10 mouse cellular contexts compared by ENCODE assay signal in genomic region chr13:49504510-49504909, GRCm38 (mm10). TPM values are rescaled to one million over a fixed set of nuclear protein-coding genes. Genes with fewer than 3 reads are reported as not detected.
DNase-seq lines count a peak whose midpoint lies in the region; ATAC-seq and TF ChIP-seq lines count a peak whose summit lies in the region.
"Had no signal": no experiment of that assay in that cellular context is flagged by ENCODE, and none has a peak within 500 bp of the region (broad histone marks: within the 10 kb centered on the region; RNA-seq: fewer than 3 reads in every experiment).

Gene Ecm2 (plus strand): TSS chr13:49504810.

- H3K9ac ChIP-seq in intestine, embryonic 14.5 days (ENCODE audit: low read length) = no peak within 1 kb of the TSS
- H3K9ac ChIP-seq in intestine, embryonic 15.5 days = no peak within 1 kb of the TSS
- H3K9ac ChIP-seq in midbrain, embryonic 14.5 days (replicated peaks; ENCODE audit: low read length) = no peak within 1 kb of the TSS
- H3K9ac ChIP-seq in midbrain, postnatal 0 days (replicated peaks; ENCODE audit: low read length, poor library complexity, severe bottlenecking) = no peak within 1 kb of the TSS
- H3K9ac ChIP-seq in stomach, postnatal 0 days (ENCODE audit: low read length) = no peak within 1 kb of the TSS
- H3K9ac ChIP-seq: stomach, embryonic 15.5 days had no signal

- DNase-seq in adrenal gland, postnatal 10 days = no peak
- no peak for DNase-seq in adrenal gland, adult 18-20 months (ENCODE audit: low spot score in 2 of 2)
- no peak for DNase-seq in intestine, embryonic 14.5 days (ENCODE audit: low spot score)
- DNase-seq in midbrain, embryonic 14.5 days = peak; percentile 8
- DNase-seq in midbrain, postnatal 0 days (ENCODE audit: low spot score) = no peak
- no peak for DNase-seq in stomach, postnatal 0 days (ENCODE audit: low spot score)
- DNase-seq in right cerebral cortex, postnatal 25 days = no peak
- DNase-seq: cerebellum, postnatal 36 days had no signal

- 0 out of 2 replicates have a peak, but pooled peaks cover 4% of the 10 kb centered on the region for H3K4me1 ChIP-seq in intestine, embryonic 14.5 days (replicated peaks; ENCODE audit: control insufficient read depth, insufficient read depth, low read length)
- H3K4me1 ChIP-seq in intestine, embryonic 15.5 days (replicated peaks) = no peaks in the 10 kb centered on the region
- H3K4me1 ChIP-seq in midbrain, embryonic 14.5 days (ENCODE audit: control insufficient read depth, insufficient read depth, low read length) = no peaks in the 10 kb centered on the region
- no peaks in the 10 kb centered on the region for H3K4me1 ChIP-seq in midbrain, postnatal 0 days (ENCODE audit: insufficient read depth, low read length)
- H3K4me1 ChIP-seq in stomach, postnatal 0 days (replicated peaks; ENCODE audit: control insufficient read depth, insufficient read depth) = no peaks in the 10 kb centered on the region

- no peak for TF ChIP-seq EP300 in stomach, postnatal 0 days (optimal IDR thresholded peaks at IDR 0.05)

- WGBS in intestine, embryonic 14.5 days = 59% methylated on average over 4 of the region's 4 CpGs
- WGBS in intestine, embryonic 15.5 days = 54% methylated on average over 4 of the region's 4 CpGs
- 20% methylated on average over 4 of the region's 4 CpGs for WGBS in midbrain, embryonic 14.5 days
- 14% methylated on average over 4 of the region's 4 CpGs for WGBS in midbrain, postnatal 0 days
- 57% methylated on average over 4 of the region's 4 CpGs for WGBS in stomach, postnatal 0 days

- ATAC-seq in intestine, embryonic 14.5 days (replicated peaks; ENCODE audit: low FRiP score, low TSS enrichment, low read depth) = no peak
- ATAC-seq in intestine, embryonic 15.5 days = no peak
- ATAC-seq in midbrain, embryonic 14.5 days (ENCODE audit: low FRiP score, low TSS enrichment) = no peak
- ATAC-seq in midbrain, postnatal 0 days (ENCODE audit: low FRiP score) = no peak
- ATAC-seq in stomach, postnatal 0 days (ENCODE audit: low FRiP score, low TSS enrichment) = no peak

- H3K4me2 ChIP-seq in intestine, embryonic 14.5 days (ENCODE audit: low read length) = peak within 1 kb of the TSS; percentile 36
- H3K4me2 ChIP-seq in intestine, embryonic 15.5 days (replicated peaks) = no peak within 1 kb of the TSS
- H3K4me2 ChIP-seq in midbrain, embryonic 14.5 days (ENCODE audit: low read length) = no peak within 1 kb of the TSS
- H3K4me2 ChIP-seq in midbrain, postnatal 0 days (ENCODE audit: low read depth, low read length, poor library complexity, severe bottlenecking) = no peak within 1 kb of the TSS
- 0 out of 2 replicates have a peak within 1 kb of the TSS, but pooled peaks have one; percentile 6 for H3K4me2 ChIP-seq in stomach, postnatal 0 days (replicated peaks; ENCODE audit: low read depth)
- H3K4me2 ChIP-seq: stomach, embryonic 15.5 days had no signal

- H3K4me3 ChIP-seq in intestine, embryonic 14.5 days (ENCODE audit: low read depth, low read length) = peak within 1 kb of the TSS; percentile 10; the same call in 1 of the 2 replicates
- no peak within 1 kb of the TSS for H3K4me3 ChIP-seq in intestine, embryonic 15.5 days (replicated peaks)
- no peak within 1 kb of the TSS for H3K4me3 ChIP-seq in midbrain, embryonic 14.5 days (replicated peaks; ENCODE audit: low read depth, low read length)
- H3K4me3 ChIP-seq in midbrain, postnatal 0 days (ENCODE audit: low read depth, low read length) = no peak within 1 kb of the TSS
- 0 out of 2 replicates have a peak within 1 kb of the TSS, but pooled peaks have one; percentile 4 for H3K4me3 ChIP-seq in stomach, postnatal 0 days (ENCODE audit: low read depth, low read length)
- H3K4me3 ChIP-seq: stomach, embryonic 15.5 days had no signal

- no peak within 1 kb of the TSS for H3K27ac ChIP-seq in intestine, embryonic 14.5 days (ENCODE audit: low read depth)
- H3K27ac ChIP-seq in intestine, embryonic 15.5 days = no peak within 1 kb of the TSS
- H3K27ac ChIP-seq in midbrain, embryonic 14.5 days (replicated peaks; ENCODE audit: low read depth, low read length) = no peak within 1 kb of the TSS
- no peak within 1 kb of the TSS for H3K27ac ChIP-seq in midbrain, postnatal 0 days (ENCODE audit: low read depth, low read length)
- no peak within 1 kb of the TSS for H3K27ac ChIP-seq in stomach, postnatal 0 days (replicated peaks)
- H3K27ac ChIP-seq: stomach, embryonic 15.5 days had no signal

- no peaks in the 10 kb centered on the region for H3K27me3 ChIP-seq in intestine, embryonic 14.5 days (replicated peaks; ENCODE audit: control insufficient read depth, insufficient read depth, low read length)
- no peaks in the 10 kb centered on the region for H3K27me3 ChIP-seq in intestine, embryonic 15.5 days (replicated peaks)
- H3K27me3 ChIP-seq in midbrain, embryonic 14.5 days (ENCODE audit: control insufficient read depth, insufficient read depth, low read length) = no peaks in the 10 kb centered on the region
- H3K27me3 ChIP-seq in midbrain, postnatal 0 days (ENCODE audit: insufficient read depth, low read length) = no peaks in the 10 kb centered on the region
- H3K27me3 ChIP-seq in stomach, postnatal 0 days (ENCODE audit: control insufficient read depth, insufficient read depth, low read length) = no peaks in the 10 kb centered on the region
- H3K27me3 ChIP-seq: stomach, embryonic 15.5 days had no signal

- H3K36me3 ChIP-seq in intestine, embryonic 14.5 days (ENCODE audit: control insufficient read depth, insufficient read depth, low read length) = no peaks in the 10 kb centered on the region
- no peaks in the 10 kb centered on the region for H3K36me3 ChIP-seq in intestine, embryonic 15.5 days
- no peaks in the 10 kb centered on the region for H3K36me3 ChIP-seq in midbrain, embryonic 14.5 days (ENCODE audit: control insufficient read depth, insufficient read depth, low read length)
- H3K36me3 ChIP-seq in midbrain, postnatal 0 days (ENCODE audit: insufficient read depth, low read length) = no peaks in the 10 kb centered on the region
- H3K36me3 ChIP-seq in stomach, postnatal 0 days (ENCODE audit: control insufficient read depth, insufficient read depth, low read length) = no peaks in the 10 kb centered on the region
- H3K36me3 ChIP-seq: stomach, embryonic 15.5 days had no signal

- no peak for TF ChIP-seq CTCF in midbrain, postnatal 0 days (IDR thresholded peaks at IDR 0.05)
- no peak for TF ChIP-seq CTCF in stomach, postnatal 0 days (IDR thresholded peaks at IDR 0.05; ENCODE audit: low read depth)

- H3K9me3 ChIP-seq in intestine, embryonic 14.5 days (ENCODE audit: control insufficient read depth, low read length) = no peaks in the 10 kb centered on the region
- no peaks in the 10 kb centered on the region for H3K9me3 ChIP-seq in intestine, embryonic 15.5 days
- H3K9me3 ChIP-seq in midbrain, embryonic 14.5 days (ENCODE audit: control insufficient read depth, low read length) = no peaks in the 10 kb centered on the region
- no peaks in the 10 kb centered on the region for H3K9me3 ChIP-seq in midbrain, postnatal 0 days (ENCODE audit: low read length)
- no peaks in the 10 kb centered on the region for H3K9me3 ChIP-seq in stomach, postnatal 0 days (ENCODE audit: control insufficient read depth, low read length)
- H3K9me3 ChIP-seq: stomach, embryonic 15.5 days had no signal

RNA-seq across cellular contexts. Expression of gene Ecm2, which starts in this region (rescaled TPM):
- 10 to 100 TPM; 10.0 to 10.9 TPM for total RNA-seq in adrenal gland, postnatal 10 days (2021)
- total RNA-seq in adrenal gland, adult 18-20 months (2021) = 1 to 10 TPM; 6.2 to 8.9 TPM
- 0.38 and 0.95 TPM in 2 replicates for polyA plus RNA-seq in intestine, embryonic 14.5 days (2014; fragmentation: Nextera tagmentation; extraction: Ambion mirVana)
- polyA plus RNA-seq in intestine, embryonic 15.5 days (2015; fragmentation: Nextera tagmentation; extraction: Ambion mirVana) = 0.84 and 0.92 TPM in 2 replicates
- polyA plus RNA-seq in midbrain, embryonic 14.5 days (2014; fragmentation: Nextera tagmentation; extraction: Ambion mirVana) = 0.97 and 1.2 TPM in 2 replicates
- total RNA-seq in midbrain, postnatal 0 days (2014; rRNA removed) = 2.4 and 2.7 TPM in 2 replicates
- 1.3 and 1.4 TPM in 2 replicates for polyA plus RNA-seq in midbrain, postnatal 0 days (2015; fragmentation: Nextera tagmentation; extraction: Ambion mirVana)
- polyA plus RNA-seq in stomach, postnatal 0 days (2015; fragmentation: Nextera tagmentation; extraction: Ambion mirVana) = 2.0 and 2.2 TPM in 2 replicates

Comparison
In these comparisons a context has a peak if more than half of its experiments do, and no peak if none do; other contexts are left out.
1. H3K4me2 ChIP-seq: peak in intestine, embryonic 14.5 days (single experiment) and stomach, postnatal 0 days (single experiment); none in intestine, embryonic 15.5 days (single experiment), midbrain, embryonic 14.5 days (single experiment) and midbrain, postnatal 0 days (single experiment).
2. H3K4me3 ChIP-seq: peak in intestine, embryonic 14.5 days (single experiment) and stomach, postnatal 0 days (single experiment); none in intestine, embryonic 15.5 days (single experiment), midbrain, embryonic 14.5 days (single experiment) and midbrain, postnatal 0 days (single experiment).